Mouse (Mus musculus) ES-E14 (cell line): ENCODE measurements around the gene Ppp2r2c. TPM values are rescaled to one million over a fixed set of nuclear protein-coding genes. Genes with fewer than 3 reads are reported as not detected.

Experiments
- DNase-seq: peaks from one replicate; pipeline ENCODE4 v3.0.0-alpha.2; 2013; ENCODE audit warnings: low read depth, low spot score
- H3K27ac ChIP-seq: 2 replicates; pipeline ENCODE4 v1.5.1; 2012; ENCODE audit warnings: low read depth, mild to moderate bottlenecking, low read length, moderate library complexity, mixed read lengths; ENCODE audit not compliant: poor library complexity, insufficient read depth, severe bottlenecking
- H3K36me3 ChIP-seq: 2 replicates; pipeline ENCODE4 v1.6.1; 2012; ENCODE audit warnings: mild to moderate bottlenecking, low read length, moderate library complexity, mixed read lengths; ENCODE audit not compliant: control insufficient read depth, poor library complexity, insufficient read depth, severe bottlenecking
- H3K4me1 ChIP-seq, 2 experiments: fragments of 150-350 bp in 1 of 2; sonication (generic) in 1 of 2; 2 replicates each; pipeline ENCODE4 v1.6.1; 2012; ENCODE audit warnings: low read length in 2 of 2, mild to moderate bottlenecking in 1 of 2, mixed read lengths in 1 of 2; ENCODE audit not compliant: control insufficient read depth in 2 of 2, insufficient read depth in 2 of 2, poor library complexity in 1 of 2
- H3K4me3 ChIP-seq, 2 experiments: fragments of 150-350 bp in 1 of 2; sonication (generic) in 1 of 2; 2 replicates each; pipeline ENCODE4 v1.5.1; 2012; ENCODE audit warnings: low read length in 2 of 2, low read depth in 1 of 2, mild to moderate bottlenecking in 1 of 2, mixed read lengths in 1 of 2; ENCODE audit not compliant: insufficient read depth in 1 of 2, poor library complexity in 1 of 2, severe bottlenecking in 1 of 2
- H3K9ac ChIP-seq: 2 replicates; pipeline ENCODE4 v1.6.1; 2012; ENCODE audit warnings: low read depth, mild to moderate bottlenecking, low read length, mixed read lengths; ENCODE audit not compliant: poor library complexity, insufficient read depth, severe bottlenecking
- H3K9me3 ChIP-seq: fragments of 150-350 bp; sonication (generic); 2 replicates; pipeline ENCODE4 v1.6.1; 2012; ENCODE audit warnings: low read depth, mild to moderate bottlenecking, low read length; ENCODE audit not compliant: control insufficient read depth, insufficient read depth
- CHD2 ChIP-seq: IDR thresholded peaks from 2 replicates; pipeline ENCODE4 v1.6.1; 2014; ENCODE audit warnings: mild to moderate bottlenecking, low read depth, low read length, inconsistent platforms
- HCFC1 ChIP-seq: IDR thresholded peaks from 2 replicates; pipeline ENCODE4 v1.6.1; 2012; ENCODE audit warnings: low read length, inconsistent platforms, borderline replicate concordance; ENCODE audit not compliant: insufficient read depth
- MAFK ChIP-seq: IDR thresholded peaks from 2 replicates; pipeline ENCODE4 v1.6.1; 2014; ENCODE audit warnings: mild to moderate bottlenecking, low read depth, low read length, inconsistent platforms; ENCODE audit not compliant: insufficient read depth
- ZC3H11A ChIP-seq: IDR thresholded peaks from 2 replicates; pipeline ENCODE4 v1.6.1; 2012; ENCODE audit warnings: low read depth, mild to moderate bottlenecking, inconsistent platforms, low read length, borderline replicate concordance
- ZNF384 ChIP-seq: IDR thresholded peaks from 2 replicates; pipeline ENCODE4 v1.6.1; 2012; ENCODE audit warnings: low read depth, low read length, inconsistent platforms
- in situ Hi-C, 2 experiments: fragments of 600-800 bp; cut with MboI; formaldehyde crosslinking; loops; one replicate each; pipeline ENCODE4 v1.15.1; 2025; ENCODE audit warnings: low sequenced_read_pairs in 2 of 2, inconsistent platforms in 1 of 2; ENCODE audit not compliant: unreplicated experiment in 2 of 2
- total RNA-seq: library from RNA; depleted of rRNA; stranded (reverse); fragments of 300-350 nt; gene quantifications from 2 replicates; pipeline ENCODE4 v1.2.3, GENCODE M21; 2012

Gene Ppp2r2c
- total RNA-seq, 1 experiment, result 7.3 TPM

DNA sequence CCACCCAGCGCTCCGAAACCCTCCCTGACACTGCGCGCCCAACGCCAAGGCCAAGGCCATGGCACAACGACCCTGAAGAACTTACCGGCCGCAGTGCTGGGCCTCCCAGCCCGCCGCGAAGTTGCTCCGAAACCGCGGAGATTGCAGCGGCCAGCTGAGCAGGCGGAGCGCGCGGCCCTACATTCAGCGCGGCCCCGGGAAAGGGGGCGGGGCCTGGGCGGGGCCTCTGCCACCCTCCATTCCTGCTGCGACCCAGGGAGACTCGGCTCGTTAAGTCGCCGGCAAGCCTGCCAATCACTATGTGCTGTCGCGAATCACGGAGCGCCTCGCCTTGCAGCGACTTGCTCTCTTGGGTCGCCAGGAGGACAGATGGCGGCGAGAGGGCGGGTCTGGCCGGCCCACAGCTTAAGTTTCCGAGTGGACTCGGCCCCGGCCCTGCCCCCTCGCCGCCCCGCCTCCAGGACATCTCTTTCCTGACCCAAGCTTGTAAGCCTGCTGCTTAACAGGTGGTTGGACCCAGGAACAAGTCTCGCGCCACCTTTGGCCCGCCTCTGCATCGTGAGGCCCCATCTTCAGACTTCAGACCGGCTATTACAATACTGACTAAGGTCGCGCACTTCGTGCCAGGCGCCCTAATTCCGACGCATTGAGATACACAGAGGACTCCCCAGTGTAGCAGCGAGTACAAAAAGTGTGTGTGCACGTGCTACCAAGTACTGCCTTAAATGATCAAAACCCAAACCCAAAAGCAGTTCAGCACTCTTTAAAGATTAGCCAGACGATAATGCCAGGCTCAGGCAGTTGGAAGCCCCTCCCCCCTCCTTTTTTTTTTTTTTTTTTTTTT is 120.7 kb downstream of the Ppp2r2c start, which contains the start of gene Wfs1:
TSS of gene Wfs1 (minus strand) at position 425 of the 844 bp plus-strand sequence.
- Histone ChIP-seq H3K4me3 (peak within 1 kb of the TSS; percentile 88 to 94), H3K36me3 (no peaks in the 10 kb centered on the region), H3K4me1 (peaks cover 3 to 4% of the 10 kb centered on the region in 2 experiments; a peak in 1 of 4 replicates), H3K27ac (0 out of 2 replicates have a peak within 1 kb of the TSS, but pooled peaks have one; percentile 11), H3K9ac (peak within 1 kb of the TSS; percentile 77), H3K9me3 (no peaks in the 10 kb centered on the region)
- peak; percentile 94 for DNase-seq
- in situ Hi-C loops, result no loop called here
- no peak for TF ChIP-seq CHD2
- TF ChIP-seq ZNF384, result peak; percentile 99
- peak; percentile 24; the same call in 1 of the 2 replicates for TF ChIP-seq MAFK

DNA sequence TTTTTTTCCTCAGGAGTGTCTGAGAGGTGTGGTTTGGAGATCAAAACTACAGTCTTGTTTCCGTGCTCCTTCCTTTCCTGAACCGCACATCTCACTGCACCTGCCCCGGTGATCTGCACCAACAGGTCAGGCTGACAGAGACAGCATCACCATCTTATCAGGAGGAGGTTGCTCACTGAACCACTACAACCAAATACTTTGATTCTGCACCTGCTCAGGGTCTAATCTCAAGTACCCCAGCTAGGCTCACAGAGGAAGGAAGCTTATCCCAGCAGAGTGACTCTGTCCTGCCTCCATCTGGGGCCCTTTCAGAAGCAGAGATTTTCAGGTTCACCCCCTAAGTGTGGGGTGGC is 121.3 kb downstream of the Ppp2r2c start:
- Histone ChIP-seq H3K4me3 (peak overlapping the region in 1 of 2 experiments; percentile 81; a peak in 2 of 4 replicates), H3K9ac (no peak overlapping the region), H3K9me3 (no peaks in the 10 kb centered on the region), H3K4me1 (peaks cover 3 to 4% of the 10 kb centered on the region in 2 experiments; a peak in 1 of 4 replicates), H3K27ac (no peak overlapping the region), H3K36me3 (no peaks in the 10 kb centered on the region)
- in situ Hi-C loops, result no loop called here
- TF ChIP-seq ZNF384 (no peak), MAFK (no peak), HCFC1 (no peak), ZC3H11A (no peak), CHD2 (no peak)
- no peak for DNase-seq

DNA sequence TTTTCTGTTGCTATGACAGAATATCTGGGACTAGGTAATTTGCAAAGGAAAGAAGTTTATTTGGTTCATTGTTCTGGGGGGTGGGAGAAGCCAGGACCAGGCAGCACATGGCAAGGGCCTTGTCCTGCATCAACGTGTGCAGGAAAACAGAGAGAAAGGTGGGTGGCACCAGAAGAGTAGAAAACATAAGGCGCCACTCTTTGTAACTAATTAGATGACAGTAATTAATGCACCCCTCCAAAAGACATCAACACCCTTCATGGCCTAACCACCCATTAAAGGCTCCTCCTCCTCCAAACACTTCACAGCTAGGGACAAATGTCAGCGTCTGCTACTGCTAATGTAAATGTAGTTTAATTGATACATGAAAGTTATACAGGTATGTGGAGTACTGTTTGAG is 121.9 kb downstream of the Ppp2r2c start:
- Histone ChIP-seq H3K9ac (no peak overlapping the region), H3K27ac (no peak overlapping the region), H3K4me3 (no peak overlapping the region), H3K36me3 (no peaks in the 10 kb centered on the region), H3K4me1 (peaks cover 3 to 4% of the 10 kb centered on the region in 2 experiments; a peak in 1 of 4 replicates), H3K9me3 (no peaks in the 10 kb centered on the region)
- no peak for DNase-seq
- TF ChIP-seq CHD2, result no peak
- TF ChIP-seq HCFC1, result no peak
- no peak for TF ChIP-seq MAFK
- TF ChIP-seq ZC3H11A, result no peak
- no peak for TF ChIP-seq ZNF384
- in situ Hi-C loops, result no loop called here

DNA sequence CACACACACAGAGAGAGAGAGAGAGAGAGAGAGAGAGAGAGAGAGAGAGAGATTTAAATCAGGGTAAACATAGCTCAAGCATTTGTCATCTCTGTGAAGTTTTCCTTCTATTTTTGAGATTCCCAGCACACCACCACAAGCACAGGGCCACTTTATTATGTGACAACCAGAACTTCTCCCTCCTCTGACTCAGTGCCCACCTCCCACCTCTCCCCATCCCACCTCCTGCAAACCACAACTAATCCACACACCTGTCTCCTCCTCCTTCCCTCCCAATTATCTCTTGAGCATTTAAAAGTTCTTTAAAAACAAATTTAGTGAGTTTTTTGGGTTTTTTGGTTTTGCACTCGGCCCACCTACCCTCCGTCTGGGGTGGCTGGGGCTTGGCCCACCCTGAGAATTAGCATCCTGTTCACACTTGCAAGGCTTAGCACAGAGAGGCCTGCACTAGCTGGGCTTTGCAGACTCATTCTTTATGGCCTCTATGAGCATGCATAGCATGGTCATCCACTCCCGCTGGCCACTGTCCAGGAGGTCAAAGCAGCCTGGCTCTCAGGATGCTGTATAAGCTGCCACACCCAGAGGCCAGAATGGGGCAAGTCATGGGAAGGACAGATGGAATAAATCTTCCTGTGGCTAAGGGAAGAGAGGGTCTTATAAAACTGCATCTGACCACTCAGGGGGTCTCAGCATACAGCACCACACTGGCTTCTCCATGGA is 122.5 kb downstream of the Ppp2r2c start:
- Histone ChIP-seq H3K36me3 (no peaks in the 10 kb centered on the region), H3K9ac (no peak overlapping the region), H3K4me1 (peaks cover 3 to 4% of the 10 kb centered on the region in 2 experiments; a peak in 1 of 4 replicates), H3K9me3 (no peaks in the 10 kb centered on the region), H3K27ac (no peak overlapping the region), H3K4me3 (no peak overlapping the region)
- in situ Hi-C loops, result no loop called here
- no peak for DNase-seq
- no peak for TF ChIP-seq CHD2
- no peak for TF ChIP-seq ZNF384
- TF ChIP-seq ZC3H11A, result no peak
- no peak for TF ChIP-seq HCFC1
- no peak for TF ChIP-seq MAFK
